Mouse (Mus musculus) gastrocnemius, adult 2 months (tissue): ENCODE measurements around the gene Spag7. TPM values are rescaled to one million over a fixed set of nuclear protein-coding genes. Genes with fewer than 3 reads are reported as not detected.

Source experiments
- DNase-seq: peaks from one replicate; pipeline ENCODE4 v3.0.0; 2022
- H3K27ac ChIP-seq: fragments of 200-600 bp; 2 replicates; pipeline ENCODE4 v1.8.1; 2022; ENCODE audit warnings: mild to moderate bottlenecking
- H3K4me3 ChIP-seq: fragments of 200-600 bp; 2 replicates; pipeline ENCODE4 v1.8.1; 2022; ENCODE audit warnings: mild to moderate bottlenecking, moderate library complexity
- CTCF ChIP-seq: fragments of 200-600 bp; IDR thresholded peaks from 2 replicates; pipeline ENCODE4 v1.8.1; 2022; ENCODE audit warnings: antibody characterized with exemption, mild to moderate bottlenecking, moderate library complexity
- intact Hi-C: fragments of 180-260 bp; cut with DNase I; formaldehyde crosslinking; loops from one replicate; pipeline ENCODE4 v1.15.1; 2025
- long read RNA-seq, 2 experiments: library from polyadenylated mRNA; stranded (forward); transcript quantifications; one replicate each; pipeline ENCODE4 v2.0.0; 2021
- total RNA-seq, 2 experiments: library from RNA; stranded (reverse); gene quantifications; 2 replicates each; pipeline ENCODE4 v1.2.3; 2021

The Spag7 gene
- 10 to 100 TPM; 86.3 to 86.4 TPM for total RNA-seq
- long read RNA-seq, experiment 1, transcript Spag7-201 (7 exons, 1,159 nt) = major isoform, 40 of 52 reads
- long read RNA-seq, experiment 1, partial matches to known transcripts = 0 of 52 reads
- long read RNA-seq, experiment 1, other reads (novel, unspliced or antisense) = 12 of 52 reads
- long read RNA-seq, experiment 2, transcript Spag7-201 (7 exons, 1,159 nt) = major isoform, 80 of 96 reads
- long read RNA-seq, experiment 2, partial matches to known transcripts = 4 of 96 reads
- long read RNA-seq, experiment 2, other reads (novel, unspliced or antisense) = 12 of 96 reads

DNA sequence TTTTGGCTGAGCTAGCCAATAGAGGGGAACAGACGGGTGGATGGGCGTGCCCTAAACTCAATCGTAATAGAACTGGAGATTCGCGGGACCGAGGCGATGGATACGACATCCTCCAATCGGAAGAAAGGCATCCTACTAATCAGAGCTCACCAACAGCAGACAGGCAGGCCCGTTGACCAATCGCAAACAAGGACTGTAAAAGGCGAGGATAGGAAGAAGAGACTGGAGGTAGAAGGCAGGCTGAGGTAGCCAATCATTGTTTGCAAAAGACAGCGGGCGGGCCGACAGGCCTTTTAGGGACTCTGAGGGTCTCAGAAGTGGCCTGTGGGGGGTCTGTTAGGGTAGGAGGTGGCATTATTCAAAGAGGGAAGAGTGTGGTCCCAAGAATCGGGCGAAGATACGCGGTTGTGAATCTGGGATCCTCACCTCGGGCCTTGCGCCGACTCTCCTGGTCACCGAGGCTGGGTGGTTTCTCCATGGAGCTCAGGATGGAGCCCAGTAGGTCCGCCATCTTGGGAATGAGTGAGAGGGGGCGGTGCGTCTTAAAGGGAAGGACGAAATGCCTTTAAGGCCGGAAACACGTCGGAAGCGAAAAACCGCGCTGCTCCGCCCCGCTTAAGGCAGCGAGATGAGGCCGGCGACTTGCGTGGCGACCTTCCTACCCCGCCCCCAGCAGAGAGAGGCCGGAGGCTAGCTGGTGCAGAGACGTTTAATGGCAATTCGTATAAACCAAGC lies at the start of gene Spag7:
Gene Spag7, minus strand, starts transcription at position 646 of the 735 bp plus-strand sequence.
- H3K27ac ChIP-seq = peak within 1 kb of the TSS; percentile 99
- DNase-seq = peak; percentile 97
- H3K4me3 ChIP-seq = peak within 1 kb of the TSS; percentile 75
- intact Hi-C loops = loop anchor here (2.0 kb wide), 1 partner anchor 14 kb away; the partner anchor contains the start of gene Pfn1
- TF ChIP-seq CTCF = no peak

DNA sequence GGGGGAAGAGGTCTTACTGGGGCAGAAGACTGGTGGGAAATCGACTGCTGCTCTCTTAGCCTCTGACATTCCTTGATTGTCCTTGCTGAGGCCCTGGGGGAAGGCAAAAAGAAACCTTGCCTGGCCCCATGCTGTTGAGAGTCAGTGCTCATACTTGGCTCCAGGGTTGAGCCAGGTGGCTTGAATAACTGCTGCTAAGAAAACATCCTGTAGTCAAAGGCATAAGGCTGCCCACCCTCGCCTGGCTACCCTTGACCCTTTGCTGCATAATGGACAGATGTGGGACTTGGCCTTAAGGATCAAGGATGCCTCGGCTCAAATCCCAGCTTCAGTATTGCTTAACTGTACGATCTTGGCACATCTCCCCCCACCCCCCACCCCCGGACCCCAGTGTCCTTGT lies 49.3 kb upstream of the Spag7 start:
- intact Hi-C loops = no loop called here
- peak; percentile 10 for DNase-seq
- Histone ChIP-seq H3K4me3 (no peak overlapping the region), H3K27ac (no peak overlapping the region)
- no peak for TF ChIP-seq CTCF

DNA sequence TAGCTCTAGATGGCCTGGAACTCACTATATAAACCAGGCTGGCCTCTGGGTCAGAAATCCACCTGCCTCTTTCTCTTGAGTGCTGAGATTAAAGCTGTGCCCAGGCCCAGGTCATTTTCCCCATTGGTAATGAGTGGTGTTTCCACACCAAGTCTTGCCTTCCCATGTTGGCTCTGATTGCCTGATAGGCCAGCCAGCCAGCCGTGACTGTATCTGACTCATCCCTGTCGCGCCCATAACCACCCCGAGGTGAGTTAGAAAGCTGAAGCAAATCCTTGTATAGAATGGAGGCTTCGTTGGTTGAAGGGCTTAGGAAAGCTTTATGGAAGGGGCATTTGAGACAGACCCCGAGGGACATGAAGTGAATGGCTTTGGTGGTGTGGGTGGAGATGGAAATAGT lies 46.6 kb upstream of the Spag7 start:
- no peak overlapping the region for H3K4me3 ChIP-seq
- DNase-seq = peak; percentile 30
- TF ChIP-seq CTCF = no peak
- H3K27ac ChIP-seq = no peak overlapping the region
- intact Hi-C loops = no loop called here

DNA sequence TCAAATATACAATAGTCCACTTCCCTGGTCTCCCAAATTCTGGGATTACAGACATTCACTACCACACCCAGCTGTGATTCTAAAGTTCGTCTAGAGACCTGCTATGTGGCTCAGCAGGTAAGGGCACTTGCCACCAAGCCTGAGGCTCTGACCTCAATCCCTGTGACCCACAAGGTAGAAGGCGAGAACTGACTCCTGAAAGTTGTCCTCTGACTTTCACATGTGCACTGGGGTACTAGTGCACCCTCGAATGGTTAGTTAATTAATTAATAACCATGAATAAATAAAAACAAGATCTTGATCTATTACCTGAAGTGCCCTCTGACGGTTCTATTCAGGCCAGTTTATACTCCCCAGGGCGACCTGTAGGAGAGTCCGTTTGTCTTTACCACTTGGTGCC lies 44.0 kb upstream of the Spag7 start:
- intact Hi-C loops = no loop called here

DNA sequence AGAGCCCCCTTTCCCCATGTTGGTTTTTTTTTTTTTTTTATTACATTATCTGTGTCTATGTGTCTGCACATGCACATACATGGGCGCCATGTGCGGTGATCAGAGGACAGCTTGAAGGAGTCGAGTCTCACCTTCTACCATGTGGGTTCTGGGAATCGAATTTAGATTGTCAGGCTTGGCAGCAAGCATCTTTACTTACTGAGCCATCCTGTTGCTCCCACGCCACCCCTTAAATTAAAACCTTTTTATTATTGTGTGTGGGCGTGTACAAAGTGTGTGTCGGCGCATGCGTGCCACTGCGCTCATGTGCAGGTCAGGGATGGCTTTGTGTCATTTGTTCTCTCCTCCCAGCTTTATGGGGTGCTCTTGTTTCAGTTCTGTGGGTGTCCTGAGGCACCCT lies 41.8 kb upstream of the Spag7 start:
- DNase-seq = peak; percentile 10
- intact Hi-C loops = no loop called here
- TF ChIP-seq CTCF = no peak

More for the DNA sequence above, 44.0 kb upstream of the Spag7 start:
- Histone ChIP-seq H3K27ac (no peak overlapping the region), H3K4me3 (no peak overlapping the region)
- TF ChIP-seq CTCF = no peak
- no peak for DNase-seq

DNA sequence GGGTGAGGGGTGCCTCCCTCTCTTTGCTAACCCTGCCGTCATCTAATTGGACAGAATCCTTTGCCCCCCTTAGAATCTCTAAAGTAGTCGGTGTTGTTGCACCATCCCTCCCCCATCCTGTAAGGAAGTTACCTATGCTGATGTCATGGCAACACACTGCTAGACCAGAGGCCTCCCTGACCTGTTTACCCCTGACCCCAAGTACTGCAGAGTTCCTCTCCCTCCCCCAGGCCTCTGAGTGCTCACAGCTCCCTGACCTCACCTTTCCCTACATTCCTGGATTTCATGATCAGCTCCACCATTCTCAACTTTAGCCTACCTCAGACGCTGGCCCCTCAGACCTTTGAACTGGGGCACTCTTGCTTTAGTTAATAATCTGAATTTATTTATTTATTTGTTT lies 36.9 kb upstream of the Spag7 start:
- no peak for DNase-seq
- intact Hi-C loops = no loop called here
- Histone ChIP-seq H3K4me3 (no peak overlapping the region), H3K27ac (peak overlapping the region; percentile 43; the same call in 1 of the 2 replicates)
- TF ChIP-seq CTCF = no peak

More for the DNA sequence above, 41.8 kb upstream of the Spag7 start:
- H3K4me3 ChIP-seq = no peak overlapping the region
- no peak overlapping the region for H3K27ac ChIP-seq

DNA sequence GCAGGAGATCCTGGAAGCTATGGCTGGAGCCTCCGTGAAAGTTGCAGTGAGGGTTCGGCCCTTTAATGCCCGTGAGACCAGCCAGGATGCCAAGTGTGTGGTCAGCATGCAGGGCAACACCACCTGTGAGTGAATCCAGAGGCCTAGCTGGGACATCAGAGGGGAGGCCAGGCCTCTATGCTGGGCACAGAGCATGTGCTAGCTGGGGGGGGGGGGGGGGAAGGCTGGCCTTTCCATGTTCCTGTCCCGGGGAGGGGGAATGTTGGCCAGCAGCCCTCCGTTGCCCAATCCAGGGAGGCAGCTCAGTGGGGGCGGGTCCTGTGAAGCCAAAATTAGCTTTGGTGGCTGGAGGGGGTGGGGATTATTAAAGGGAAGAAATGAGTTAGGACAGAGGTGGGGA lies 33.6 kb upstream of the Spag7 start:
- TF ChIP-seq CTCF = no peak
- peak; percentile 96 for DNase-seq
- H3K27ac ChIP-seq = peak overlapping the region; percentile 100
- intact Hi-C loops = no loop called here
- H3K4me3 ChIP-seq = peak overlapping the region; percentile 75

DNA sequence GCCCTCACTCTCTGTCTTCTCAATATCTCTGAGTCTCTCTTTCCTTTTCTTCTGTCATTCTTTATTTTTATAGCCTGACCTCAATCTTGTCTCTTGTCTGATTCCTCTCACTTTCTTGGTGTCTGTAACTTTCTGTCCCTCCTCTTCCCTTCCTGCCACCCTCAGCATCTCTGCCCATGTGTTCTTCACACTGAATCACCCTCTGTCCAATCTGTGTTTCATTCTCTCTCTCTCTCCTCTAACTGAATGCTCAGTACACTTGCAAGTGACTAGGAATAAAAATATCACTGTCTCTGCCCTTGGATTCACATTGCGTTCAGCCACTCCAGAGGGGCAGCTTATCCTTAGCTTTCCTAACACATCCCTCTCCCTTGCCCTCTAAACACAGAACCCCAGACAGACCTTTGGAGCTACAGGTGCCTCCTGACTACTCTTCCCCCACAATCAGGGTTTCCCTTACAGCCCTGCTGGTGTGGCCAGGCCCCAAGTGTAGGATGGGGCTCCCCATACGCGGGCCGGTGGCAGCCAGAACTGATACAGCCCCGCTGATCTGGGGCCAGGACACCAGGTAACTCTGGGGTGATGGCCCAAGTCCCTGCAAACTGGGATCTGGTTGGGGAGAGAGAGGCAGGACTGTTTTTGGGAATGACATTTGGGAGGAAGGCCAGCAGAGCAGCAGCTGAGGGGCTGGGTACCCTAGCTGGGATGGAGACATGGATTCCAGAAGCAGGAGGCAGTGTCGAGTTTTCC lies 32.9 kb upstream of the Spag7 start:
- peak overlapping the region; percentile 75 for H3K4me3 ChIP-seq
- peak overlapping the region; percentile 100 for H3K27ac ChIP-seq
- intact Hi-C loops = loop anchor here (2.0 kb wide), 2 partner anchors 15 to 47 kb away; partner anchors contain the start of gene Pfn1
- peak; percentile 67 for DNase-seq
- no peak for TF ChIP-seq CTCF

DNA sequence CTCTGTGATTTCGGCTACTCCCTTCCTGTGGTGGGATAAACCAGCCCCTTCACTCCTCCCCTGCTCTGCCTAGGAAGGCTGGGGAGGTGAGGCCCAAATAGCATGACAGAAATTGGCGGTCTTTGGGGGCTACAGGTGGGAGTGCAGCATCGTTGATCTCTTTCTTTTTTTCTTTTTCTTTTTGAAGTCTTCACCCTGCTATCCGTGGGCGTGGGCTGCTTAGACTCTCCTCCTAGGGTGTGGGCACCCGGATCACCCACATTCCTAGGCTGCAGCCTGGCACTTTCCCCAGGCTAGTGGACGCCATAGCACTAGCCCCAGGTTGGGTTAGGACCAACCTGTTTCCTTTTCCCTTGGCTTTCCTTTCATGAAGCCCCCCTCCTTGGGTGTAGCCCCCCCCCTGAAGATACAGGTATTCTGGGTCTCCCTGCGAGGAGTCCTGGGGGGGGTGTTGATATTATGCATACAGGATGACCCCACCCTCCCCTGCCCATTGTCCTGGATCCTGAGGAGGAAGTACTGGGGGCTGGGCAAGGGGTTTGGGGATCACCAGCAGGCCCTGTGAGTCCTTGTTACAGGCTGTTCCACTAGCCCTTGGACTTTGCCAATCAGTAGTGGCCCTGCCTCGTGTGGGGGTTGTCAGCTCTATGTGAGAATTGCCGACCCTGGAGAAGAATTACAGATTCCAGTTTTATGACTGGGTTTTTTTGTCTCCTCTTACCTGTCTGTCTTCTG lies 32.2 kb upstream of the Spag7 start:
- no peak for TF ChIP-seq CTCF
- no peak for DNase-seq
- intact Hi-C loops = loop anchor here (2.0 kb wide), 2 partner anchors 15 to 47 kb away; partner anchors contain the start of gene Pfn1

DNA sequence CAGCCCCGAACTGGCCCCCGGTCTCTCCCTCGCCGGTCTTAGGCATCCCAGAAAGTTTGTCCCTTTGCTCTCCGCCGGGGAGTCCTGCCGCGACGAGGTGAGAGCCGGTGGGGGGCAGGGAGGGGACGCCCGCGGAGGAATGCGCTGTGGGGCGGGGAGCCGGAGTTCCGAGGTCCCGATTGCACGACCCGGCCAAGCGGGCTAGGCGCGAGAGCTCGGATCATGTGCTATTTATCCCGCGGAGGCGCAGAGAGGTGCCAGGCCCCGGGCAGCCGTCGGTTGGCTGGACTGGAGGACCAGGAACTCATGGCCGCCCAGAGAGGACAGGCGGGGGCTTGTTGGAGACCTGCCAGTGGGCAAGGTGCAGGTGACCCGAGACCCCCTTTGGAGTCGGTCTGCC lies 31.4 kb upstream of the Spag7 start:
- Histone ChIP-seq H3K27ac (peak overlapping the region; percentile 100), H3K4me3 (peak overlapping the region; percentile 75)
- intact Hi-C loops = loop anchor here (2.0 kb wide), 2 partner anchors 14 to 46 kb away; partner anchors contain the start of gene Pfn1
- peak; percentile 96 for DNase-seq
- TF ChIP-seq CTCF = no peak

More for the DNA sequence above, 32.2 kb upstream of the Spag7 start:
- Histone ChIP-seq H3K27ac (peak overlapping the region; percentile 100), H3K4me3 (peak overlapping the region; percentile 75)

DNA sequence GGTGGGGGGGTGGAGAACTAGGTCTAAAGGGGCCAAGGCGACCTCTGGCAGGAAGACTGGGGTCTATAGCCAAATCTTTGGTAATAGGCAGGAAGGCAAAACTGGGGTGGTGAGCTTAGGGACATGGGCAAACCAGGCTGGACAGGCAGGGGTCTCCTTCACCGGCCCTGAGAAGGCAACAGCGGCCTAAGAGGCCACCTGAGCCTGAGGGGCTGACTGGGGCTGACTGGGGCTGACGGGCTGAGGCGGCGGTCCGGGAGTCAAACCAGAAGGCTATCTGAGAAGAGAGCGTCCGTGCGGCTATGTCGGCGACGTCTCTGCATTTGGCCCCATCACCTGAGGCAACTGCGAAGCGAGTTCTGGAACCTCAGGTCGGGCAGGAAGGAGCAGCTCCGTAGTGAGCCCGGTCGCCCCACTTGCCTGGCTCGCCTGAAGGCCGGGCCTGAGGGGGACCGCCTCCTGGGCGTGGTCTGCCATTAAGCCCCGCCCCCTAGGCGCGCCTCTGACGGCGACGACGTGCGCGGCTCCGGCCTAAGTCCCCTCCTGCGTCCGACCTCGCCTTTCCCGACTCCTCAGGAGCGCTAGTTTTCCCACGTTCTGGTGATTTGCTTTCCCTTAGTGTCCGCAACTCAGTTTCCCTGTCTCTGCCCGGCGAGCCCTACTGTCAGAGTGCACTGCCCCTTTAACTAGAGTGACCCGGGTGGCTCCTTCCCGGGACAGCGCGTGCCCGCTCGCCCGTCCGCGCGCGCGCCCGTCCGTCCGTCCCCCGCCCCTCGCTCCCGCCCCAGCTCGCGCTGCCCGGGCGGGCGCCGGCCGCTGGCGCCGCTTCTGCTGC lies 30.7 kb upstream of the Spag7 start, which contains the start of the genes Inca1 and Kif1c:
Gene Inca1, minus strand, starts transcription at position 434 of the 835 bp plus-strand sequence.
Gene Kif1c, plus strand, starts transcription at position 827 of the 835 bp plus-strand sequence.
- intact Hi-C loops = loop anchor here (2.0 kb wide), 3 partner anchors 13 to 51 kb away; partner anchors contain the start of gene Pfn1
- peak within 1 kb of the TSS; percentile 100 for H3K27ac ChIP-seq
- no peak for TF ChIP-seq CTCF
- H3K4me3 ChIP-seq = peak within 1 kb of the TSS; percentile 75
- peak; percentile 97 for DNase-seq
